Mouse (Mus musculus): ENCODE data around the gene Bank1.

The Bank1 gene

DNA sequence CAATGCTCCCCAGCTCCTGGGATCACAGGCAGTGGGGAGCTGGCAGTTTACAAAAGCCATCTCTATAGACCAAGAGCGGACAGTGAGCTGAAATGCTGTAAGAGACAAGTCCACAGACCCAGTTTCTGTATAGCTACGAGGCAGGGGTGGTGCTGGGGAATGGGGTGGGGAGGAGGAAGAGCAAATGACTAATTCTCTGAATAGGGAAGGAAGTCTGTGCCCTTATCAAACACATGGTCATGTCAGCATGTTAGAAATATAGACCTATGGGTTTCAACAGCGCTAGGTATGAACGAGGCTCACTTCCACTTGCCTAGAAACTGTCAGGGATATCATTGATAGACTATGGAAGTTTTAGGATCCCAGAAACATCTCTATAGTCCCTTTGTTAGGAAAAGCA, 73.0 kb downstream of the Bank1 start:
- DNase-seq (ENCODE audit: low spot score in 2 of 2), result no peak

DNA sequence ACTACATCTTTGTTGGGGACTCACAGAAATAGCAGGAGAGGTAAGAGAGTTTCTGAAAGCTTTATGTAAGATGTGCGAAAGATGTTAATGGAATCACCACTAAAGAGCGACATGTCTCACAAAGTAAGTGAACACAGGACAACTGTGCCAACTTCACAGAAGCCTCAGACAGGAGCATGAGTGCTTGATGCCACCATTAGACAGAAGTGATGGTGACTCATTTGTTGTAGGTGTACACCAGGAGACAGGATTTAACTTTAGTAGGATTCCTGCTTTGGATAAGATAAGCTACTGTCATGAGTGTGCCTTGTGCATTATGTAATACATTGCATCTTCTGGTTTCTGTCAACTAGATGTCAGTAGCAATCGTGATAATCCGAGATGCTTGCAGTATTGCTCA, 74.3 kb downstream of the Bank1 start:
- DNase-seq (ENCODE audit: low spot score in 2 of 2), result no peak

DNA sequence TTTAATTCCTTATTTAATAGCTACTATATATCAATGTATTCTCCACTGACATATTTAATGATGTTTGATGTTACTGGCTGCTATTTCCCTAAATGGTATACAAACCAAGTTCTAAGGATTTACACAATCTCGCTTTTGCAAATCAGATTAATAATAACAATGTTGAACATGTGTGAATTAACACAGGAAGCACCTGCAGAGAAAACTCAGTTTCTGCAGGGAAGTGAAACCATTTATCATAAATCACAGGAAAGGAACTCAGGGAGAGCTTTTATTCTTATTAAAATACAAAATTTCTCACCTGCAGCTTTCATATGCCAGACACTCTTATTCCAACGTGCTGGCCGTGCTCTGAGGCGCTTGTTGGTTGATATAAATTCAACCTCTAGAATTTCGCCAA, 78.5 kb downstream of the Bank1 start:
- no peak for DNase-seq (ENCODE audit: low spot score in 2 of 2)

DNA sequence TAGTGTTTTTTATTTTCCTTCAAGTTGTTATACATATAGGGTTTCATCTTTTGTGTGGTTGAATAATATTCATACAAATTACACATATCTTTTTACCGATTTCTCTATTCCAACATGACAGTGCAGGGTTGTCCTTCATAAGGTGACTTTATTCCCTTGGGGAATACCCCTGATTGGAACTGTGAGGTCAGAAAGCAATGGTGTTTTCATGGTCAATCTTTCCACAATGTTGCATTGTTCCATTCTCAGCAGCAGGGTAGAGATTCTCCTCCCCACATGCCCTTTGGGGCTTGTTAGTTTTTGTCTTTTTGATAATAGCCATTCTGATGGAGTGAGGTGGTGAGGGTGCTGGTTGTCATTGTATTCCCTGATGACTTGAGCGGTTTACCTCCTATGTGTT, 80.9 kb downstream of the Bank1 start:
- no peak for DNase-seq (ENCODE audit: low spot score in 2 of 2)

DNA sequence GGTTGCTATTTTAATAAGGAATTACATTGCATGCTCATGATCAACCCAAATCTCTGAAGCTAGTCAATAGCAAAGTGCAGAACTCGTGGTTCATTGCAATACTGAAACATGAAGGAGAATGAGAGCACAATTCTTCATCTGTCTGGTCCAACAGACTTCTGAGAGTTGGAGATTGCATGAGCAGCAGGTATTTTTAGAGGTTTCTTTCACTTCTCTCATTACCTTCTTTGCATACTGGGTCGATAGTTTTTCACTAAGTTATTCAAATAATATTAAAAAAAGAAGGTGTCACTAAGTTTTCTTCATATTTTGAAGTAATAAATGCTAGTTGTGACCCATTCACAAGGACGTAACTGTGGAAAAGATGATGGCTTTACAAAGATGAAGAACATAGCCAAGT, 87.1 kb downstream of the Bank1 start:
- DNase-seq (ENCODE audit: low spot score in 2 of 2), result no peak

- no peak for DNase-seq (ENCODE audit: low spot score in 2 of 2)
Measured at GRCm38 (mm10) chr3:136233507-136233906, 92.4 kb downstream of the Bank1 start.

DNA sequence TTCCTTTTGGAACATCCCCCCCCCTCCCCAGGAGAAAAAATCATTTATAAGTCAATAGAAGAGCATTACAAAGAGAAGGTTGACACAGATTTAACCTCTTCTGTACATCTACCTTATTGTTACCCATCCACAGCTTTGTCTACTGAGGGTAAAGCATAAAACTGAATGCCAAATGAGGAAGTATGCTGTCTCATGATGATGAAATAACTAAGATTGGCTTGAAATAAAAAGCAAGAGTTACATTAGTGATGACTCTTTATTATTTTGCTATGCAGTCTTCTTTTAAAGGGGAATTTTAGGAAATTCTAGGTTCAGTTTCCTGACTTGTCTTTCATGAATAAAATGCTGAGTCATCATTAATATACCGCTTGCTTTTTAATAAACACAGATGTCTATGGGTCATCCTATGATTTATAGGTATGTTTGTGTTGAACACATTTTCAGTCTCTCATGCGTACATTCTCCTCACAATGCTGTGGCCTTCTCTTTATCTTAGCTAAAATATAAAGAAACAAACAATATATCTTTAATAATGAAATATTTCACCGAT, 95.2 kb downstream of the Bank1 start:
- DNase-seq (ENCODE audit: low spot score in 2 of 2), result no peak

DNA sequence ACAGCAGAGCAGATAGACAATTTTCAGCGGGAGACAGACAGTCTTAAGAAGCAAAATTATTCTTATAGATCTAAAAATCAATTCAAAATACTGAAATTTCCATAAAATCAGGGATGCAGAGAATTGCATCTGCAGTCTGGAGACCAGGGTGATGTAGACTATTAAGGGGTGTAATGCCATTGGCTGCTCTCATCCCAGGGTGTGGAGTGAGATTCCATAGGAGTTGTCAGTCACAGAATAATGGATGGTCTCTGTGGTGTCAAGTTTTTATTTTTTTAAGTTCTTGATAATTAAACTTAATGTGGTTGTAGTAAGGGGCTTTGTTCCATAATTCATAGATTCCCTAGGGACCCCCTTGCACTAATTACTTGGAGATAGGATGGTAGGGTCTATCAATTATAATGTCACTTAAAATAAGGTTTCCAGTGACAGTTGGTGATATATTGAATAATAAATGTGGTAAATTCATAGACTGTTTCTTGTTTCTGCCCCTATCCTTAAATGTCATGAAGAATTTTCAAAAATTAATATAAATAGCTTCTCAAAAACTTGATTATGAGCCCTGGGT, 136.1 kb downstream of the Bank1 start:
- no peak for DNase-seq (ENCODE audit: low spot score in 2 of 2)

DNA sequence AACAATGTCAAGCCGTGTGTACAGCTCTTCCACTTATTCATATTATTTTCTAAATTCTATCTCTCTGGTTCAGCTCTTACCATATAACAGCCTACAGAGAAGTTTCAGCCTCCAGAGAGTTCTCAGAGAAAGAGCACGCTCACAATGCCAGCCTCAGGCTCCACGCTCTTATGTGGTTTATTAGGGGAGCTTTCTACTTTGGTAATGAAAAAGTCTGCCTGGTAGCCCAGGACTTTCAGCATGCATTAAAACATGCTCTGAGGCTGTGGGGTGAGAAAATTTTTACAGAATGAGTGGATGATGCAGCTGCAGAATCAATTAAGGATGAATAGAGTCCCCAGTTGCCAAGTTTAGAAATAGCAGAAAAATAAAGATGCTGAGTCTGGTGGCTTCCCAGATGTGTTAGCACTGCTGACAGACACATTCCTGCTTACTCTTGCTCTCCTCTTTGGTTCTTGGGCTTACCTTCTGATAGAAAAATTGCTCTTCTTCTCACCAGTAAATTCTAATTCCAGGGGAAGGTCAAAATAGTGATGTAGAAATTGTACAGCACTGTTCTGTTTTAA, 139.2 kb downstream of the Bank1 start:
- DNase-seq (ENCODE audit: low spot score in 2 of 2), result no peak

DNA sequence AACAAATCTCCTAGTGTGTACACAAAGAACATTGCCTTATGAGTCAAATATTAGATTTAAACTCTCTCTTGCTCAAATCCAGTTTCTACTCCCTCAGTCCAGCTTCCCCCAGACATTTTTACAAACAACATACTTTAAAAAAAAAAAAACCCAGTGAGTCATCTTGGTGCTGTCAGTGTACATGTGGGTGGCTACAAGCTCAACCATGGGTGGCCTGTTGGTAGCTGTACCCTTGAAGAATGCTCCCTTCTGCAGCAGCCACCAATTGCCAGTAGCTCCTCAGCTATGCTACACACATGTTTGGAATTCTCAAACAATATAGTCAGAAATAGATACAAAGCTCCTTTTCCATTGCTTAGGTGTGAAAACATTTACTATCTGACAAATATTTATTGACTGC, 154.2 kb downstream of the Bank1 start:
- DNase-seq (ENCODE audit: low spot score in 2 of 2), result no peak

DNA sequence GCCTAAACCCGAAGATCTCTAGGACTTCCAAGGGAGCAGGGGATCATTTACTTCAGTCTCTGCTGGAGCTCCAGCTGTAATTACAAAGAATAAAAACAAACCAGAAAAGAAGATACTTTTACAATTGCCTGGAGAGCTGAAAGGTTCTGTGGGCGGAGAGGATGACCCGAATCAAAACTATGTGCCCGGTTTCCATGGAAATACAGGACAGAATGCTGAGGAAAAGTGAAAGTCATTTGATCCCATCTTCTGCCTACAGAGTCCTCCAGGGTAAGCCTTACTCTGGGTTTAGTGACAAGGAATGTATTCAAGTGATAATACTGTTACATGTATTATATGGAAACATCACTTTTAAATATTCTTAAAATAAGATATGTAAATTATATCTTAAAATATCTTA, 157.8 kb downstream of the Bank1 start:
- no peak for DNase-seq (ENCODE audit: low spot score in 2 of 2)

DNA sequence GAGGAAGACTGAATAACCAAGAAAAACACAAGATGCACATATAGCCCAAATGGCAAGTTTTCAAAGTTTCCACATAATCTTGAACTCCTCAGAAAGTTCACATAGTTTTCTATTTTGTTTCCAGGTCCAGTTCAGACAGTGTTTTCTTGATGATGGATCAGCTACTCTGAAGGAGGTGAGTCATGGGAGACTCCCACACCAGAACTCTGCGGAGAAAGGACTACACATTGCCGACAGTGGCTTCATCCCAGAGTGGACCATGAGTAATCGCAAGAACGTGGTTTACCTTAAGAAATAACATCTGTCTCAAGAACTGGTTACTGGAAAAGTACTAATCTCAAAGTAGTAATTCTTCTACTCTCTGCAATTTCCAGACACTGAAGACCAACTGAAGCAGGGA, 159.2 kb downstream of the Bank1 start:
- DNase-seq (ENCODE audit: low spot score in 2 of 2), result no peak

GRCm38 (mm10) chr3:136166033-136166361, 159.9 kb downstream of the Bank1 start:
- DNase-seq (ENCODE audit: low spot score in 2 of 2), result no peak

DNA sequence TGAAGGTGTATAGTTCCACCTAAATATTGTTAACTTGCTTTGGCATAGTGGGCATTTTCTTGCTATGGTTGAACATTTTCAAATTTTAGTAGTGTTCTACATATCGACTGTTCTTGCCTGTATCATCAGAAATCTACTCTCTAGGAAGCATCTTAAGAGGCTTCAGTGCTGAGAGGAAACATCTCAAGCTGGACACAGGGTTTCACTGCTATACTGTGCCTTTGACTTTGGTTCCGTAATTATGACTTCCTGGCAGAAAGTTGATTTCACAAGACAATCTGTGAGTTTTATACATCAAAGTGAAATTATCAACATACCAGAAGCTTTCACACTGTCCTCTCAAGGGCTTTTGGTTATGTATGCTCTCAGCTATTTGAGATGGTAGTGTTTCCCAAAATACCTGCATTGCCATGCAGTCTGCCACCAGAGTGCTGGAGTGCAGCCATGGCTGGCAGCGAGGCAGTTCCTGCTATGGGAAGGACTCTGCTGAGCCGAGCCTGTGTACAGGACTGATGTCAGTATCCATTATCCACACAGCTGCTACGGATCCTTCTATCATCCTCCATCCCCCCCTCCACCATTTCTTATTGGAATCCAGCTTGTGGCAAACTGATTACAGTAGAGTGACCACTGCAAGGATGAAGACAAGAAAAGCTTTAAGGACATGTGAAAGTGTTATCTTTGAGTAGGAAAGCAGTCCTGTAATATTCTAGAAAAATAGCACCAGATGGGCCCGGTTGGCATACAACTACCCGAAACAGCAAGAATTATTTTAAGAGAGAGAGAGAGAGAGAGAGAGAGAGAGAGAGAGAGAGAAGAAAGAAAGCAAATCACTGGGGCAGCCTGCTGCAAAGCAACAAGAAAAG, 160.5 kb downstream of the Bank1 start:
- DNase-seq (ENCODE audit: low spot score in 2 of 2), result peak in 1 of 2 experiments; percentile 44

DNA sequence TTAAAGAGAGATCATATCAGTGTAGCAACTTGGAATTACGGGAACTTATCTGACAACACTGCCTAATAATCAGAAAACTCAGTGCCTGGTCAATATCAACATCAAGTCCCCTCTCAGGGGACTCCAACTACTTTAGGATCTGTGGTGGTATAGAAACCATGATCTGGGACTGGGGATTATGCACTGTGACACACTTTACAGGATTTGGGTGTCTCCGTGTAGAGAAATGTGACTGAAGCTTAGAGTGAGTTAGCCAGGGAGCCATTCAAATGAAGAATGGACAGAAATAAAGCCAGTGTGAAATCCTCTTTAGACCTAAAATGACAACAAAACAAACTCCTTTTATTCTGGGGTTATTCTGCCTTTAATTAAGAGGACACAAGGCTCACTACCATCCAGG, 167.8 kb downstream of the Bank1 start:
- DNase-seq (ENCODE audit: low spot score in 2 of 2), result no peak

DNA sequence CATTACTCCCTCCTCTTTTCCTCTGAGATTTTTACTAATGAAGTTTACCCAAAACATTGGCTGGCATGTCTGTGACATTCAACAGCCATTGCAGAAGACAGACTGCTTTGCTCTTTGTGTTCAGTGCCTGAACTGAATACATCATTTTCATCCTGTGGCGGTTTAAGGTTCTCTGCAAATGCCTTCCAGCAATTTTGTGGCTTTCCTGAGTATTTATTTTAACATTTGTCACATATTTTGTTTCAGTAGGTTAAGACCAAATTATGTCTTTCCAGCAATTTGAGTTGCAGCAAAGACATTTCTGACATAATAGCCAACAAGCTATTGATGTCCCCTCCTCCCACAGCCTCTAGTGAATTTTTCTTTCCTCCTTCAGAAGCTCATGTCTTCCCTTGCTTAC, 170.3 kb downstream of the Bank1 start:
- DNase-seq (ENCODE audit: low spot score in 2 of 2), result no peak

- no peak for DNase-seq (ENCODE audit: low spot score in 2 of 2)
Measured at GRCm38 (mm10) chr3:136150886-136151285, 175.0 kb downstream of the Bank1 start.

GRCm38 (mm10) chr3:136147166-136147565, 178.7 kb downstream of the Bank1 start:
- no peak for DNase-seq (ENCODE audit: low spot score in 2 of 2)

DNA sequence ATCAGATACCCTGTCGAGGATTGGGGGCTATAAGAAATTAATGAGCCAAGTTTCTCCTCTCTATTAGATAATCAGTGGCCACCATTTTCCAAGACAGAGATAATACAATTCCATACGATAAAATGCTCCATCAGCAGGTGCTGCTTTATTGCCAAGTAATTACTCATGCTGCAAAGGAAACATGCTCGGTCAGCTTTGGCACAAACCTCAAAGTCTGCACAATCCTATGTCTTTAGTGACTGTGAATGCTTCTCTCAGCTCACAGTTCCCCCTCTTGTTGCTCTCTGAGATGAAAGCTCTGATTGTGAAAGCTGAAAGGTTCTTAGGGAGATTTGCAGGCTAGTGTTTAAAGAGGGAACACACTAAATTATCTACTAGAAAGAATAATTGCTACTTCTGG, 193.9 kb downstream of the Bank1 start:
- no peak for DNase-seq (ENCODE audit: low spot score in 2 of 2)

- DNase-seq (ENCODE audit: low spot score in 2 of 2), result no peak
Measured at GRCm38 (mm10) chr3:136115478-136116215, 210.2 kb downstream of the Bank1 start.

- DNase-seq (ENCODE audit: low spot score in 2 of 2), result no peak
Measured at GRCm38 (mm10) chr3:136109411-136110139, 216.3 kb downstream of the Bank1 start.

- DNase-seq (ENCODE audit: low spot score in 2 of 2), result no peak
Measured at GRCm38 (mm10) chr3:136106452-136106851, 219.4 kb downstream of the Bank1 start.

Measured in cerebellum, postnatal 4 days (tissue).